Mouse (Mus musculus) cerebellum, adult 2 months (tissue): ENCODE data around the gene Arhgap19. TPM values are rescaled to one million over a fixed set of nuclear protein-coding genes. Genes with fewer than 3 reads are reported as not detected.

Experiments used
- DNase-seq, 2 experiments: peaks; one replicate each; pipeline ENCODE4 v3.0.0; 2021
- H3K27ac ChIP-seq: fragments of 200-500 bp; 2 replicates; pipeline ENCODE4 v1.5.1; 2012; ENCODE audit warnings: low read length, control low read depth, inconsistent platforms; ENCODE audit not compliant: insufficient read depth
- H3K27me3 ChIP-seq: fragments of 200-500 bp; 2 replicates; pipeline ENCODE4 v1.6.1; 2012; ENCODE audit warnings: inconsistent platforms, mild to moderate bottlenecking, low read length, moderate library complexity; ENCODE audit not compliant: control insufficient read depth, insufficient read depth
- H3K4me1 ChIP-seq: fragments of 200-500 bp; 2 replicates; pipeline ENCODE4 v1.6.1; 2011; ENCODE audit warnings: low read length; ENCODE audit not compliant: control insufficient read depth, insufficient read depth
- H3K4me3 ChIP-seq: fragments of 200-500 bp; replicated peaks from 2 replicates; pipeline ENCODE3; 2011; ENCODE audit warnings: mild to moderate bottlenecking, low read depth, low read length, control low read depth; ENCODE audit not compliant: insufficient read depth
- CTCF ChIP-seq: fragments of 200-500 bp; IDR thresholded peaks from 2 replicates; pipeline ENCODE4 v1.5.1; 2011; ENCODE audit warnings: low read depth, mild to moderate bottlenecking, control low read depth, low read length, moderate library complexity, borderline replicate concordance; ENCODE audit not compliant: insufficient read depth
- POLR2A ChIP-seq: fragments of 200-500 bp; IDR thresholded peaks from 2 replicates; pipeline ENCODE4 v1.6.1; 2011; ENCODE audit warnings: low read length, control low read depth, borderline replicate concordance; ENCODE audit not compliant: insufficient read depth
- WGBS: fragments of 180-500 bp; shearing (Covaris S2); methylation state at CpG from one replicate; pipeline ENCODE4 v1.1.7; 2018; 5-methylcytosine and 5-hydroxymethylcytosine counted together
- polyA plus RNA-seq: library from polyadenylated mRNA; depleted of rRNA; stranded (reverse); fragments of >200 nt; gene quantifications from 2 replicates; pipeline ENCODE4 v1.2.3, GENCODE M21; 2012

The Arhgap19 gene
- polyA plus RNA-seq, 1 experiment: 2.4 TPM

- Histone ChIP-seq H3K27ac (no peak overlapping the region), H3K27me3 (no peaks in the 10 kb centered on the region), H3K4me1 (no peaks in the 10 kb centered on the region), H3K4me3 (no peak overlapping the region)
- TF ChIP-seq CTCF (peak; percentile 91), POLR2A (no peak)
- WGBS: 32% methylated on average over 12 of the region's 12 CpGs
- DNase-seq: peak; percentile 64 to 83
These were observed 37.8 kb downstream of the Arhgap19 start for GRCm38 (mm10) chr19:41763870-41764660.

- DNase-seq: no peak
- H3K4me3 ChIP-seq: no peak overlapping the region
- WGBS: 71% methylated on average over 9 of the region's 9 CpGs
- H3K27me3 ChIP-seq: no peaks in the 10 kb centered on the region
- H3K27ac ChIP-seq: no peak overlapping the region
- no peak for TF ChIP-seq POLR2A
- TF ChIP-seq CTCF: no peak
- H3K4me1 ChIP-seq: no peaks in the 10 kb centered on the region
These were observed 40.3 kb downstream of the Arhgap19 start for GRCm38 (mm10) chr19:41761529-41761928.

- DNase-seq: no peak
- H3K4me3 ChIP-seq: no peak overlapping the region
- no peak overlapping the region for H3K27ac ChIP-seq
- 85% methylated on average over 6 of the region's 6 CpGs for WGBS
- no peaks in the 10 kb centered on the region for H3K4me1 ChIP-seq
- TF ChIP-seq CTCF: no peak
- no peak for TF ChIP-seq POLR2A
- H3K27me3 ChIP-seq: no peaks in the 10 kb centered on the region
These were observed 42.1 kb downstream of the Arhgap19 start for GRCm38 (mm10) chr19:41759765-41760164.

GRCm38 (mm10) chr19:41759270-41759669, 42.6 kb downstream of the Arhgap19 start:
- DNase-seq: no peak
- WGBS: 68% methylated on average over 5 of the region's 5 CpGs
- no peak for TF ChIP-seq CTCF
- TF ChIP-seq POLR2A: no peak
- Histone ChIP-seq H3K4me3 (no peak overlapping the region), H3K4me1 (no peaks in the 10 kb centered on the region), H3K27me3 (no peaks in the 10 kb centered on the region), H3K27ac (no peak overlapping the region)

GRCm38 (mm10) chr19:41754760-41755159, 47.1 kb downstream of the Arhgap19 start:
- no peaks in the 10 kb centered on the region for H3K4me1 ChIP-seq
- no peaks in the 10 kb centered on the region for H3K27me3 ChIP-seq
- no peak for DNase-seq
- no peak overlapping the region for H3K4me3 ChIP-seq
- no peak overlapping the region for H3K27ac ChIP-seq
- no peak for TF ChIP-seq POLR2A
- TF ChIP-seq CTCF: no peak
- 27% methylated on average over 15 of the region's 15 CpGs for WGBS

GRCm38 (mm10) chr19:41751906-41752305, 49.9 kb downstream of the Arhgap19 start:
- TF ChIP-seq POLR2A (no peak), CTCF (no peak)
- H3K27me3 ChIP-seq: no peaks in the 10 kb centered on the region
- 75% methylated on average over 11 of the region's 11 CpGs for WGBS
- H3K27ac ChIP-seq: no peak overlapping the region
- DNase-seq: no peak
- H3K4me3 ChIP-seq: no peak overlapping the region
- H3K4me1 ChIP-seq: no peaks in the 10 kb centered on the region

GRCm38 (mm10) chr19:41747436-41747835, 54.4 kb downstream of the Arhgap19 start:
- Histone ChIP-seq H3K4me3 (no peak overlapping the region), H3K27me3 (peaks cover 2% of the 10 kb centered on the region; the same call in 1 of the 2 replicates), H3K27ac (no peak overlapping the region), H3K4me1 (0 out of 2 replicates have a peak, but pooled peaks cover 3% of the 10 kb centered on the region)
- 86% methylated on average over 14 of the region's 14 CpGs for WGBS
- TF ChIP-seq CTCF (no peak), POLR2A (no peak)
- no peak for DNase-seq

GRCm38 (mm10) chr19:41745941-41746557, 55.8 kb downstream of the Arhgap19 start:
- Histone ChIP-seq H3K4me3 (no peak overlapping the region), H3K4me1 (0 out of 2 replicates have a peak, but pooled peaks cover 3% of the 10 kb centered on the region), H3K27me3 (peaks cover 2% of the 10 kb centered on the region; the same call in 1 of the 2 replicates), H3K27ac (no peak overlapping the region)
- peak; percentile 26 to 47 for DNase-seq
- TF ChIP-seq POLR2A: no peak
- TF ChIP-seq CTCF: no peak
- 5% methylated on average over 15 of the region's 15 CpGs for WGBS

GRCm38 (mm10) chr19:41743396-41743795, 58.5 kb downstream of the Arhgap19 start, which contains the start of gene Slit1:
Slit1 (minus strand) TSS chr19:41743665.
- WGBS: under 1% methylated on average over 41 of the region's 44 CpGs
- Histone ChIP-seq H3K27me3 (peaks cover 2% of the 10 kb centered on the region; the same call in 1 of the 2 replicates), H3K4me1 (0 out of 2 replicates have a peak, but pooled peaks cover 3% of the 10 kb centered on the region), H3K27ac (no peak within 1 kb of the TSS), H3K4me3 (peak within 1 kb of the TSS; percentile 34)
- DNase-seq: no peak
- no peak for TF ChIP-seq POLR2A
- TF ChIP-seq CTCF: no peak
